Mouse (Mus musculus) kidney, embryonic 16.5 days (tissue): ENCODE data around the gene Rasgef1a. TPM values are rescaled to one million over a fixed set of nuclear protein-coding genes. Genes with fewer than 3 reads are reported as not detected.

Experiments used
- ATAC-seq: fragments of 200-750 bp; cut with Nextera tagmentation; 2 replicates; pipeline ENCODE4 v1.8.0; 2017; ENCODE audit warnings: moderate TSS enrichment; ENCODE audit not compliant: low FRiP score, low TSS enrichment
- H3K27ac ChIP-seq: fragments of 300-500 bp; sonication (generic); 2 replicates; pipeline ENCODE4 v1.5.1; 2014; ENCODE audit warnings: low read length
- H3K27me3 ChIP-seq: fragments of 300-500 bp; sonication (generic); 2 replicates; pipeline ENCODE4 v1.6.1; 2014; ENCODE audit warnings: low read length, control low read depth, mixed read lengths; ENCODE audit not compliant: insufficient read depth
- H3K36me3 ChIP-seq: fragments of 300-500 bp; sonication (generic); 2 replicates; pipeline ENCODE4 v1.6.1; 2014; ENCODE audit warnings: low read length, control low read depth, mixed read lengths; ENCODE audit not compliant: insufficient read depth
- H3K4me1 ChIP-seq: fragments of 300-500 bp; sonication (generic); 2 replicates; pipeline ENCODE4 v1.6.1; 2014; ENCODE audit warnings: low read length, control low read depth, mixed read lengths; ENCODE audit not compliant: insufficient read depth
- H3K4me2 ChIP-seq: fragments of 300-500 bp; sonication (generic); replicated peaks from 2 replicates; pipeline ENCODE4 v1.6.1; 2014; ENCODE audit warnings: low read depth, low read length
- H3K4me3 ChIP-seq: fragments of 300-500 bp; sonication (generic); 2 replicates; pipeline ENCODE4 v1.5.1; 2014; ENCODE audit warnings: mild to moderate bottlenecking, low read length
- H3K9ac ChIP-seq: fragments of 300-500 bp; sonication (generic); replicated peaks from 2 replicates; pipeline ENCODE4 v1.6.1; 2014; ENCODE audit warnings: low read length
- H3K9me3 ChIP-seq: fragments of 300-500 bp; sonication (generic); 2 replicates; pipeline ENCODE4 v1.6.1; 2016; ENCODE audit warnings: low read length, control low read depth
- WGBS: fragments of 180-500 bp; shearing (Covaris S2); extraction: QIAGEN DNeasy Blood & Tissue Kit; methylation state at CpG from one replicate; pipeline ENCODE4 v1.1.7; 2014; 5-methylcytosine and 5-hydroxymethylcytosine counted together
- polyA plus RNA-seq: library from polyadenylated mRNA; unstranded; fragments of >200 nt; fragmentation: Nextera tagmentation; extraction: Ambion mirVana; gene quantifications from 2 replicates; pipeline ENCODE4 v1.2.1, GENCODE M21; 2015

Gene Rasgef1a
- polyA plus RNA-seq, 1 experiment from 2014 or later: 1.5 TPM

DNA sequence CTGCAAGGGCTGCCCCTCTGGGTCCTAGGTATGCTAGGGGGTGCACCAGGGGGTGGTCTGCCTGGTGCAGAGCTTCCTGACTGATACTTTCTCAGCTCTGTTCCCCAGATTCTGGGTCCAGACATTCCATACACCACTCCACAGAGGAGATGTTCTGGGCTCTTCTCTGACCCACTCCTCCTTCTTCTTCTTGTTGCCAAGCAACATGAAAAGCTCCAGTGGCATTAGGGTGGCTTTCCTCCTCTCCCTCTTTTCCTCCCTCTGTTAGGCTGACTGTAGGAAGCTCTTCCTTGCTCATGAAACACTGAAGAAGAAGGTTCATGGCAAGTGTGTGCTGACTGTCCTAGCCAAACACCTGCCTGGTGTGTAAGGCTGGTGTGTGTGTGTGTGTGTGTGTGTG is 35.7 kb downstream of the Rasgef1a start:
- Histone ChIP-seq H3K9me3 (no peaks in the 10 kb centered on the region), H3K27ac (no peak overlapping the region), H3K4me2 (no peak overlapping the region), H3K4me3 (no peak overlapping the region), H3K36me3 (no peaks in the 10 kb centered on the region), H3K4me1 (no peaks in the 10 kb centered on the region), H3K9ac (no peak overlapping the region), H3K27me3 (no peaks in the 10 kb centered on the region)
- ATAC-seq: no peak

DNA sequence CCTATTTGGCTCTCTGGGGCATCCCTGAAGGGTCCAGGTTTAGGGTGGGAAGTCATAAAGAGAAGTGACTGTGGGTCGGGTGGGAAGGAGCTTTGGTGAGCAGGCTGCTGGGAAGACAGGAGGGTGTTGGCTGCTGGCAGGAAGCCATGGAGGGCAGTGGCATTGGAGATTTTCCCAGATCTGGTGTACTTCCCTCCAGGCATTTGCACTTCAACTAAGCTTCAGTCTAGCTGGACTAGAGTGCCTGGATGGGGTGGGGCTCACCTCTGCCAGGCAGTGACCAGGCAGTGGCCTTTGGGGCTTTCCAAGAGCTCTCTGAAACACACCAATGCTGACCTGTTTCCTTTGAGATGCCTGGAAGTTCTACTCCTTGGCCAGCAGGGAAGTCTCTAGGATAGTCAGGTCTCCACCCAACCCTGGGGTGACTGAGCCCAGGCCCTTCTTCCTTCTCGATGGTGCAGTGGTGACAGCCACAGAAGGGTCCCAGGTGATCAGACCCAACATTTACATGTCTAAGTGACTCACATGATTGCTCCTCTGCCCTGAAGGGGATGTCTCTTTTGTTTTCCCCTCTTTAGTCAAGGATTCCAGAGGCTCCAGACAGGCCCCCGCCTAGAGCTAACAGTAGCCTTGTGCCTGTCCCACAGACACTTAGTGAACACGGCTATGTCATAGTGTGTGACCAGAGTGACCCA is 36.7 kb downstream of the Rasgef1a start:
- H3K27ac ChIP-seq: no peak overlapping the region
- no peak overlapping the region for H3K4me3 ChIP-seq
- no peaks in the 10 kb centered on the region for H3K9me3 ChIP-seq
- no peaks in the 10 kb centered on the region for H3K27me3 ChIP-seq
- H3K9ac ChIP-seq: no peak overlapping the region
- no peak for ATAC-seq
- no peaks in the 10 kb centered on the region for H3K36me3 ChIP-seq
- 73% methylated on average over 4 of the region's 4 CpGs for WGBS
- H3K4me1 ChIP-seq: no peaks in the 10 kb centered on the region
- no peak overlapping the region for H3K4me2 ChIP-seq

GRCm38 (mm10) chr6:118049776-118050175 is 38.5 kb downstream of the Rasgef1a start:
- Histone ChIP-seq H3K9ac (no peak overlapping the region), H3K4me1 (no peaks in the 10 kb centered on the region), H3K4me2 (no peak overlapping the region), H3K9me3 (no peaks in the 10 kb centered on the region), H3K4me3 (no peak overlapping the region), H3K27ac (no peak overlapping the region), H3K27me3 (no peaks in the 10 kb centered on the region), H3K36me3 (no peaks in the 10 kb centered on the region)
- ATAC-seq: no peak
- 83% methylated on average over 6 of the region's 6 CpGs for WGBS

GRCm38 (mm10) chr6:118051474-118051873 is 40.2 kb downstream of the Rasgef1a start:
- Histone ChIP-seq H3K27ac (no peak overlapping the region), H3K27me3 (no peaks in the 10 kb centered on the region), H3K4me3 (no peak overlapping the region), H3K4me1 (no peaks in the 10 kb centered on the region), H3K36me3 (no peaks in the 10 kb centered on the region), H3K9ac (no peak overlapping the region), H3K9me3 (no peaks in the 10 kb centered on the region), H3K4me2 (no peak overlapping the region)
- WGBS: 82% methylated on average over 4 of the region's 4 CpGs
- no peak for ATAC-seq

DNA sequence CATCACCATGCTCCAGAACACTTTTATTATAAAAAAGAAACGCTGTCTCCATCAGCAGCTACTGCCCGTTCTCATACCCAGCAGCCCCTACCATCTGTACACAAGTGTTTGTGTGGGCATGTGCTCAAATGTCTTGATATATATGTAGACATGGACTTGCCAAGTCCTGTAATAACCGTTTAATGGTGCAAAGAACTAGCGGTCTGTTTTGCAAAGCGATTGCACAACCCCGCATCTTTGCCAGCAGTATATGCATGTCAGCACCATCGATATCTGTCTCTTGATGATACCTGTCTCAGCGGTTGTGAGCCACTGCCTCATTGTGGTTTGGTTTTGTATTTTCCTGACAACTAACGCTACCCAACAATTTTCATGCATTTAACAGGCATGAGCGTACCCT is 44.0 kb downstream of the Rasgef1a start:
- no peaks in the 10 kb centered on the region for H3K27me3 ChIP-seq
- no peaks in the 10 kb centered on the region for H3K9me3 ChIP-seq
- 88% methylated on average over 10 of the region's 10 CpGs for WGBS
- ATAC-seq: no peak
- no peak overlapping the region for H3K4me2 ChIP-seq
- H3K4me3 ChIP-seq: no peak overlapping the region
- no peak overlapping the region for H3K9ac ChIP-seq
- no peak overlapping the region for H3K27ac ChIP-seq
- no peaks in the 10 kb centered on the region for H3K4me1 ChIP-seq
- no peaks in the 10 kb centered on the region for H3K36me3 ChIP-seq

GRCm38 (mm10) chr6:118061266-118061665 is 50.0 kb downstream of the Rasgef1a start:
- WGBS: 95% methylated on average over 4 of the region's 4 CpGs
- no peak overlapping the region for H3K4me3 ChIP-seq

DNA sequence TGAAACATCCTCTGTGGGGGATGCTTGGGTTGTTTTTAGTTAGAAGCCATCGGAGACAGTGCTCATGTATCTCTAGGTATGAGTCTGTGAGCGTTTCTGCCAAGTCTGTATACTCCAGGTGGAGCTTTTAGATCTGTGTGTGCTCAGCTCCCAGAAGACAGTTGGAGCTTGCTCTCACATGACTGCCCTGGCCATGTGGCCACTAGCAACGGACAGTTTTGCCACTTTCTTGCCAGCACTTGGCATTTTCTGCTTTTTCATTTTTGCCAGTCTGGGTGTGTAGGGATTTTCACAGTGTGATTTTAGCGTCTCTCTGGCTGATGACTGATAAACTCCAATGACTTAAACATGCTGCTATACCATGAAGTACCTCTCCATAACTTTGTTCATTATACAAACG is 52.0 kb downstream of the Rasgef1a start:
- H3K9ac ChIP-seq: no peak overlapping the region
- no peak overlapping the region for H3K27ac ChIP-seq
- H3K36me3 ChIP-seq: no peaks in the 10 kb centered on the region
- H3K9me3 ChIP-seq: no peaks in the 10 kb centered on the region
- H3K4me2 ChIP-seq: no peak overlapping the region
- no peak for ATAC-seq
- H3K27me3 ChIP-seq: no peaks in the 10 kb centered on the region
- 73% methylated on average over 5 of the region's 5 CpGs for WGBS
- H3K4me3 ChIP-seq: no peak overlapping the region
- peaks cover 12% of the 10 kb centered on the region for H3K4me1 ChIP-seq

More at GRCm38 (mm10) chr6:118061266-118061665, 50.0 kb downstream of the Rasgef1a start:
- Histone ChIP-seq H3K27me3 (no peaks in the 10 kb centered on the region), H3K27ac (no peak overlapping the region), H3K4me2 (no peak overlapping the region), H3K36me3 (no peaks in the 10 kb centered on the region), H3K4me1 (peaks cover 8% of the 10 kb centered on the region), H3K9ac (no peak overlapping the region), H3K9me3 (no peaks in the 10 kb centered on the region)
- no peak for ATAC-seq

GRCm38 (mm10) chr6:118064968-118065530 is 53.8 kb downstream of the Rasgef1a start:
- Histone ChIP-seq H3K27me3 (no peaks in the 10 kb centered on the region), H3K36me3 (no peaks in the 10 kb centered on the region), H3K9ac (no peak overlapping the region), H3K4me3 (no peak overlapping the region), H3K4me1 (peaks cover 12% of the 10 kb centered on the region), H3K4me2 (peak overlapping the region; percentile 94; the same call in 1 of the 2 replicates), H3K27ac (no peak overlapping the region), H3K9me3 (no peaks in the 10 kb centered on the region)
- peak; percentile 39; the same call in 1 of the 2 replicates for ATAC-seq
- 10% methylated on average over 7 of the region's 7 CpGs for WGBS

GRCm38 (mm10) chr6:118065837-118066198 is 54.6 kb downstream of the Rasgef1a start:
- Histone ChIP-seq H3K27me3 (no peaks in the 10 kb centered on the region), H3K9ac (peak overlapping the region; percentile 63), H3K4me3 (peak overlapping the region; percentile 57), H3K9me3 (no peaks in the 10 kb centered on the region), H3K27ac (no peak overlapping the region), H3K36me3 (no peaks in the 10 kb centered on the region), H3K4me2 (peak overlapping the region; percentile 94), H3K4me1 (peaks cover 12% of the 10 kb centered on the region)
- 1% methylated on average over 12 of the region's 12 CpGs for WGBS
- peak; percentile 17; the same call in 1 of the 2 replicates for ATAC-seq
